Mouse (Mus musculus): Measurements from ENCODE around the gene Dnajb9. TPM values are rescaled to one million over a fixed set of nuclear protein-coding genes. Genes with fewer than 3 reads are reported as not detected.
"Not testable (repeated sequence)": the region's sequence is repeated elsewhere in the genome, so short reads cannot be mapped to it uniquely, and the experiment has no call there.

The Dnajb9 gene
- polyA plus RNA-seq (2016; fragmentation: Nextera tagmentation; extraction: Ambion mirVana), result 12.7 and 15.1 TPM in 2 replicates

DNA sequence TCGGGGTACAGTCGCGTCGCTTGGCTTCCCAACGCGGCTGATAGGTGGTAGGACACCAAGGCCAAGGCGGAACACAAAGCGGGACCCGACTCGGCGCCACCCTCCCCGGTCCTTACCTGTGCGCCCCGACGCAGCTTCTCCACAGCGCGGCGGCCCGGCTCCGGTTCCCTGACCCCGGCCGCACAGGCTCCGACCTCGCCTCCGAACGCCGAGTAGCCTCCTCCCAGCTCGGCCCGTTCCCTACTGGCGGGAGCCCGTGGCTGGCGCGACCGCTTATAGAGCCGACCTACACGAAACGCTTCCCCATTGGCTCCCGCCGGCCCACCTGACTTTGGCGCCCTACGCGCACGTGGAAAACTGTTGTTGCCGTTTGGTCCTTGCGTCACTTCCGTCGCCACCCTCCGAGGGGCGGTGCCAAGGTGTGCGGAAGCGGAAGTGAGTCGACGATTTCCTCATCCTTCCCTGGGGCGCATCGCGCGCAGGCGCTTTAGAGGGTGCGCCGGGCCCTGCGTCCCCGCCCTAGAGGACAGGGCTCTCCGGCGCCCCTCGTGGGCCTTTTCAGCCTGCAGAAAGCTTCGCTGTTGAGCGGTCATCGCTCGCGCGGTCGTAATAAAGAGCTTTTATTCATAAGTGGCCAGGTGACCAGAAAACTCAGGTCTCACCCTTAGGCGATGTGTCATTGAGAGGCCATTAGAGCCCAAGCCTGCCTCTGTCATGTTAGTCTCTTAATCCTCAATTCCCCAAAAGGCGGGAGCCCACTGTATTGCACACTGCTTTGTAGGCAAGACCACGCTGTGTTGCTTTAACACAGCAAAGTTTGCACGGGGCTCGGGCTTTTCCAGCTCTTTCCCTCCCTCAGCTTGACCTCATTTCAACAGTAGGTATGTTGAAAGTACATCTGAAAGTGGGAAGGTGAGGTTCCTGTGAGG is at the start of gene Dnajb9:
Dnajb9 (minus strand) TSS at position 503 of the 929 bp plus-strand sequence.
- peak; percentile 99 for DNase-seq (ENCODE audit: extremely low spot score, low spot score)
- WGBS, result under 1% methylated on average over 77 of the region's 77 CpGs
- H3K27ac ChIP-seq, result peak within 1 kb of the TSS; percentile 91
- no peaks in the 10 kb centered on the region for H3K9me3 ChIP-seq
- peaks cover 15% of the 10 kb centered on the region for H3K36me3 ChIP-seq (replicated peaks)
- H3K4me3 ChIP-seq, result peak within 1 kb of the TSS; percentile 94
- H3K4me1 ChIP-seq, result peaks cover 20% of the 10 kb centered on the region
- H3K27me3 ChIP-seq (ENCODE audit: poor library complexity, severe bottlenecking), result no peaks in the 10 kb centered on the region

DNA sequence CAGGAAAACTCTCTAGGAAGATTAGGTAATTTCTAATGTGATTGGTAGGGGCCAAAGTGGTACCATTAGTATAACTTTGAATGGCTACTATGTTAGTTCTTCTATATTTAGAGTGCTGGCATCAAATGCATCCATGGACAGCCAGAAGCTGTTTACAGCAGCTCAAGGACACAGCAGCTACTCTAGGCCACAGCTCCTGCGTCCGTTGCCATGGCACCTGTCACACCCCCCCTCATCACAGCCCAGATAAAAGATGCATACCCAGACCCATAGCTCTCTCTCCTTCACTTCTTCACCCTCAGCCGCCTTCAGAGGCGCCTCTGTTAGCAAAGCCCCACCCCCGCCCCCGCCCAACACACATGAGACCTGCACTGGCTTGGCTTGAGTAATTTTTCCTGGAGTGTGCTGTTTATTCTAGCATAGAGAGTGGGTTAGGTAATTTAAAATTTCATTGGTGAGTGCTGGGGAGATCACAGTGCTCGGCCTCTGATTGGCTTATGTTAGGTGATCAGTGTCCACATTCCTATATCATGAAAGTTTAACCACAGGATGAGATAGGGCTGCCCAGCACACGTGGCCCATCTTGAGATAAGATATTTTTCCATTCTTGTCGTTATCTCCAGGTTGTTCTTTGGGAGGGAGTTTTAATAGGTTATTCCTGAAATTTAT is 38.3 kb upstream of the Dnajb9 start:
- H3K27me3 ChIP-seq (ENCODE audit: poor library complexity, severe bottlenecking), result no peaks in the 10 kb centered on the region
- H3K9me3 ChIP-seq, result no peaks in the 10 kb centered on the region
- no peak overlapping the region for H3K27ac ChIP-seq
- H3K36me3 ChIP-seq (replicated peaks), result no peaks in the 10 kb centered on the region
- H3K4me1 ChIP-seq, result no peaks in the 10 kb centered on the region
- 86% methylated on average over 9 of the region's 9 CpGs for WGBS
- H3K4me3 ChIP-seq, result no peak overlapping the region
- no peak for DNase-seq (ENCODE audit: extremely low spot score, low spot score)

GRCm38 (mm10) chr12:44245739-44246138 is 35.6 kb upstream of the Dnajb9 start:
- Histone ChIP-seq H3K4me3 (no peak overlapping the region), H3K27me3 (ENCODE audit: poor library complexity, severe bottlenecking) (no peaks in the 10 kb centered on the region), H3K9me3 (no peaks in the 10 kb centered on the region), H3K4me1 (no peaks in the 10 kb centered on the region), H3K36me3 (replicated peaks) (no peaks in the 10 kb centered on the region), H3K27ac (no peak overlapping the region)
- 88% methylated on average over 3 of the region's 3 CpGs for WGBS
- no peak for DNase-seq (ENCODE audit: extremely low spot score, low spot score)

DNA sequence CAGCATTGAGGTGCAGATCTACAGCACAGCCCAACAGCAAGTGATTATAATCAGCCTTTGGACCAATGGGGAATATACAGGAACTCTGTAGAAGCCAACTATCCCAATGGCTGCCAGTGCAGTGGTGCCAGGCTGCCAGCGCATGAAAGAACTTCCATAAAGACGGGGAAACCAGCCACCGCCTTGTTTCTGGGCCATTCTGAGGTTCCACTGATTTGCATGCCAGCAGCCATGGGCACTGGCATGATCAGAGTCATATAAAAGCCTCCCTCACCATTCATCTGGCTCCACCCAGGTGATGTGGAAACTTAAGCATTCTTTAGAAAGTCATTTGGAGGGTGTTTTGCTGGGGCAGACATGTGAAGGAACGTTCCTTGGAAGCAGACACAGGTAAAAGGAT is 32.3 kb upstream of the Dnajb9 start:
- no peaks in the 10 kb centered on the region for H3K36me3 ChIP-seq (replicated peaks)
- DNase-seq (ENCODE audit: extremely low spot score, low spot score), result no peak
- no peak overlapping the region for H3K27ac ChIP-seq
- H3K4me1 ChIP-seq, result no peaks in the 10 kb centered on the region
- no peak overlapping the region for H3K4me3 ChIP-seq
- no peaks in the 10 kb centered on the region for H3K9me3 ChIP-seq
- no peaks in the 10 kb centered on the region for H3K27me3 ChIP-seq (ENCODE audit: poor library complexity, severe bottlenecking)
- WGBS, result 92% methylated on average over 4 of the region's 4 CpGs

GRCm38 (mm10) chr12:44241090-44241489 is 31.0 kb upstream of the Dnajb9 start:
- H3K27me3 ChIP-seq (ENCODE audit: poor library complexity, severe bottlenecking), result no peaks in the 10 kb centered on the region
- DNase-seq (ENCODE audit: extremely low spot score, low spot score), result no peak
- no peaks in the 10 kb centered on the region for H3K36me3 ChIP-seq (replicated peaks)
- H3K4me1 ChIP-seq, result no peaks in the 10 kb centered on the region
- H3K4me3 ChIP-seq, result no peak overlapping the region
- WGBS, result 77% methylated on average over 7 of the region's 7 CpGs
- no peaks in the 10 kb centered on the region for H3K9me3 ChIP-seq
- no peak overlapping the region for H3K27ac ChIP-seq

DNA sequence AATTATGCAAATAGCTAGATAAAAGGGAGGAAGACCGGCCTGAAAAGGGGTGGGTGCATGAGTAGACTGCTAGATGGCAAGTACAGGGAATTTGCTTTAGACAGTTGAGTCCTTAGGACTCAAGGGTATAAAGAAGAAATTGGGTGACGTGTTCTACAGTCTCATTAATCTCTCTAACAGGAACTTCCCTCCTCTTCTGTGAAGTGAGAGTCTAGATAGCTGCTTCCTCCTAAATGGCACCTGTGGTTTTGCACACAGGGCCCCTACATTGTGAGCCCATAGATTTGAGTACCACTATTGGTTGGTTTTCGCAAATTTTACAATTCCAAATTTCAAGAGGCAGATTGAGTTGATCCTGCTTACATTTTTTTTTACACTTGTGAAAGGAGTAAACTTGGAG is 14.5 kb upstream of the Dnajb9 start:
- 85% methylated on average over 3 of the region's 3 CpGs for WGBS
- Histone ChIP-seq H3K4me1 (peaks cover 7% of the 10 kb centered on the region; the same call in 1 of the 2 replicates), H3K27me3 (ENCODE audit: poor library complexity, severe bottlenecking) (peaks cover 20% of the 10 kb centered on the region; the same call in 1 of the 2 replicates), H3K27ac (no peak overlapping the region), H3K9me3 (no peaks in the 10 kb centered on the region), H3K4me3 (no peak overlapping the region), H3K36me3 (replicated peaks) (no peaks in the 10 kb centered on the region)
- DNase-seq (ENCODE audit: extremely low spot score, low spot score), result no peak

DNA sequence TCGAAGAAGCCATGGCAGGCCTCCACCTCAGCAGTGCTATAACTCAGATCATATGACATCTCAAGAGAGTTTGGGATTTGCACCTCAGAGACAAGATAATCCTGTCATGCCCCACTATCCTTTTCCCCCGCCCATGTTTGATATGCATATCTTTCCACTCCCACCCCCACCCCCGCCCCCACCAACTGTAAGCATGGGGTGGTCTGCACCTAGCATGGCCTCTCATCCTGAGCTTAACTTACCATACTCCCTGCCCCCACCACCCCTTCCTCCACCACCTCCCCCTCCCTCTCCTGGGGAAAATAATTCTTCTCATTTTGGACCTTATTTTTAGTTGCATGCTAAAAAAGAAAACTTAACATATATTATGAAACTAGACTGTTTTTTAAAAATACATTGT is 12.9 kb upstream of the Dnajb9 start:
- H3K27ac ChIP-seq, result no peak overlapping the region
- 73% methylated on average over 3 of the region's 3 CpGs for WGBS
- no peak for DNase-seq (ENCODE audit: extremely low spot score, low spot score)
- peaks cover 7% of the 10 kb centered on the region; the same call in 1 of the 2 replicates for H3K4me1 ChIP-seq
- no peaks in the 10 kb centered on the region for H3K9me3 ChIP-seq
- peaks cover 20% of the 10 kb centered on the region; the same call in 1 of the 2 replicates for H3K27me3 ChIP-seq (ENCODE audit: poor library complexity, severe bottlenecking)
- no peak overlapping the region for H3K4me3 ChIP-seq
- no peaks in the 10 kb centered on the region for H3K36me3 ChIP-seq (replicated peaks)

DNA sequence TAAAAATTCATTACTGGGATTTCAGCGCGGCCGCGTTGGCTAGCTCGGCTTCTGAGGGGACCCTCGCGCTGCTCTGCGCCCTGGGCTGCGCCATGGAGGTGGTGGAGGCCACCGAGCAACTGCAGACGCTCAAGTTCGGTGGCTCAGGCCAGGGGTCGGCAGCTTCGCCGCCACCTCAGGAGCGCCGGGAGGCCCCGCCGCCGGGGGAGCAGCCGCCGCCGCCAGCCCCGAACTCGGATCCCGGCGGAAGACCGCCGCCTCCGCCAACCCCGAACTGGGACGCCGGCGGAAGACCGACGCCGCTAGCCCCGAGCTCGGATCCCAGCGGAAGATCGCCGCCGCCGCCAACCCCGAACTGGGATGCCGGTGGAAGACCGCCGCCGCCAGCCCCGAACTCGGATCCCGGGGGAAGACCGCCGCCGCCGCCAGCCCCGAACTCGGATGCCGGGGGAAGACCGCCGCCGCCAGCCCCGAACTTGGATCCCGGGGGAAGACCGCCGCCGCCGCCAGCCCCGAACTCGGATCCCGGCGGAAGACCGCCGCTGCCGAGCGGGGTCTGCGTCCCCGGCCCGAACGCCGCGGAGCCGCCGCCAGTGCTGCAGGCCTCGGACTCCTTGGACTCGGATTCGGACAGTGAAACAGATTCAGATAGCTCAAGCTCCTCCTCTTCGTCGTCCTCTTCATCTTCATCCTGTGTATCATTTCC is 11.7 kb upstream of the Dnajb9 start:
- H3K36me3 ChIP-seq (replicated peaks), result no peaks in the 10 kb centered on the region
- peaks cover 20% of the 10 kb centered on the region; the same call in 1 of the 2 replicates for H3K27me3 ChIP-seq (ENCODE audit: poor library complexity, severe bottlenecking)
- WGBS, result 1% methylated on average over 89 of the region's 89 CpGs
- peak overlapping the region; percentile 78 for H3K4me3 ChIP-seq
- DNase-seq (ENCODE audit: extremely low spot score, low spot score), result peak; percentile 28
- H3K27ac ChIP-seq, result peak overlapping the region; percentile 84
- no peaks in the 10 kb centered on the region for H3K9me3 ChIP-seq
- H3K4me1 ChIP-seq, result peaks cover 7% of the 10 kb centered on the region; the same call in 1 of the 2 replicates

- Histone ChIP-seq H3K4me3 (peak within 1 kb of the TSS; percentile 78), H3K27ac (peak within 1 kb of the TSS; percentile 84), H3K27me3 (ENCODE audit: poor library complexity, severe bottlenecking) (peaks cover 20% of the 10 kb centered on the region; the same call in 1 of the 2 replicates)
- DNase-seq (ENCODE audit: extremely low spot score, low spot score); H3K36me3 ChIP-seq (replicated peaks); H3K4me1 ChIP-seq; H3K9me3 ChIP-seq: not testable (repeated sequence)
- 97% methylated on average over 2 of the region's 2 CpGs for WGBS
Observed at GRCm38 (mm10) chr12:44221070-44221469, 10.9 kb upstream of the Dnajb9 start, which contains the start of gene Pnpla8. Pnpla8 (plus strand) TSS chr12:44221370.

DNA sequence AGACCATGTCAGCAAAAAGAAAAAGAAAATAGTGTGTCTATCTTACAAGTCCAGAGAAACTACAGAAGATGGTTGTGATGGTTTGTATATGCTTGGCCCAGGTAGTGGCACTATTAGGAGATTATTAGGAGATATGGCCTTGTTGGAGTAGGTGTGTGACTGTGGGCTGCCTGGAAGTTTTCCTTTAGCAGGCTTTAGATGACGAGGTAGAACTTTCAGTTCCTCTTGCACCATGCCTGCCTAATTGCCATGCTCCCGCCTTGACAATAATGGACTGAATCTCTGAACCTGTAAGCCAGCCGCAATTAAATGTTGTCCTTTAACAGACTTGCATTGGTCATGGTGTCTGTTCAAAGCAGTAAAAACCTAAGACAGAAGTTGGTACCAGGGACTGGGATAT is 1.4 kb upstream of the Dnajb9 start:
- no peaks in the 10 kb centered on the region for H3K27me3 ChIP-seq (ENCODE audit: poor library complexity, severe bottlenecking)
- no peak overlapping the region for H3K4me3 ChIP-seq
- H3K27ac ChIP-seq, result no peak overlapping the region
- no peak for DNase-seq (ENCODE audit: extremely low spot score, low spot score)
- H3K4me1 ChIP-seq, result peaks cover 20% of the 10 kb centered on the region
- peaks cover under 1% of the 10 kb centered on the region for H3K36me3 ChIP-seq (replicated peaks)
- no peaks in the 10 kb centered on the region for H3K9me3 ChIP-seq
- WGBS, result 92% methylated on average over 3 of the region's 3 CpGs

DNA sequence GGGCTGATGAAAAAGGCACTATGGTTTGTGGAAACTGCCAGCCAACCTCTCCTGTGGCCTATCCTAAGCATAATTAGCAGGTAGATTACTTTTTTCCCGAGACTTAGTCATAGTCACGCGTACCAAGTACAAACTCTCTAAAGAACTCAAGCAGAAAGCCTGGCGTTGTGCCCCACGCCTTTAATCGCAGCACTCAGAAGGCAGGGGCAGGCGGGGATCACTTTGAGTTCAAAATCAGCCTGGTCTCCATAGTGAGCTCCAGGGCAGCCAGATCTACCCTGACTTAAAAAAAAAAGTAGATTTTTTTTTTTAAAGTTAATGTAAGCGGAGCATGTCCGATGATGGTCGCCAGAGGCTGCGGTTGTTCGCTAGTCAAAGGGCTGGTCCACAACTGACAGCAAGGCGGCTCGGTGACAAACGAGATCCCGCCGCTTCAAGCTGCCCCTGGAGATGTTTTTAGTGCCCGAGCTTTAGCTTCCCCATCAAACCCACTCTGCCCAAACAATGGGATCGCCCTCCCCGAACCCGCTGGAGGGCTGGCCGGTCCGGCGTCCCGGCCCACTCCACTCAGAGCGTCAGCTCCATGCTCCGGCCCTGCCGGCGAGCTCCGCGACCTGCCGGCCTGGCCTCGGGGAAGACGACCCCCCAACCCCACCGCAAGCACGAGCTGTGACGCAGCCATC is 844 bp downstream of the Dnajb9 start:
- peak overlapping the region; percentile 91 for H3K27ac ChIP-seq
- no peak for DNase-seq (ENCODE audit: extremely low spot score, low spot score)
- H3K4me3 ChIP-seq, result peak overlapping the region; percentile 94
- peaks cover 19% of the 10 kb centered on the region for H3K36me3 ChIP-seq (replicated peaks)
- no peaks in the 10 kb centered on the region for H3K27me3 ChIP-seq (ENCODE audit: poor library complexity, severe bottlenecking)
- WGBS, result under 1% methylated on average over 37 of the region's 37 CpGs
- peaks cover 20% of the 10 kb centered on the region for H3K4me1 ChIP-seq
- H3K9me3 ChIP-seq, result no peaks in the 10 kb centered on the region
